Mouse (Mus musculus): ENCODE results near the gene Shisa9. TPM values are rescaled to one million over a fixed set of nuclear protein-coding genes. Genes with fewer than 3 reads are reported as not detected.

The Shisa9 gene
- polyA plus RNA-seq, 1 experiment = 36.4 TPM

GRCm38 (mm10) chr16:12034868-12035267 is 51.0 kb downstream of the Shisa9 start:
- no peaks in the 10 kb centered on the region for H3K4me1 ChIP-seq (ENCODE audit: control insufficient read depth, insufficient read depth, low read length)
- no peak overlapping the region for H3K4me3 ChIP-seq (ENCODE audit: insufficient read depth, low read length)
- no peak overlapping the region for H3K27ac ChIP-seq (ENCODE audit: insufficient read depth, low read length)
- no peak for TF ChIP-seq CTCF (IDR thresholded peaks at IDR 0.05; ENCODE audit: extremely low read depth, insufficient read depth, low read length)
- no peak for TF ChIP-seq POLR2A (IDR thresholded peaks at IDR 0.05; ENCODE audit: extremely low read depth, insufficient read depth, low read length)

- H3K27ac ChIP-seq (ENCODE audit: insufficient read depth, low read length) = no peak overlapping the region
- H3K4me1 ChIP-seq (ENCODE audit: control insufficient read depth, insufficient read depth, low read length) = no peaks in the 10 kb centered on the region
- TF ChIP-seq CTCF (IDR thresholded peaks at IDR 0.05; ENCODE audit: extremely low read depth, insufficient read depth, low read length) = no peak
- TF ChIP-seq POLR2A (IDR thresholded peaks at IDR 0.05; ENCODE audit: extremely low read depth, insufficient read depth, low read length) = no peak
- no peak overlapping the region for H3K4me3 ChIP-seq (ENCODE audit: insufficient read depth, low read length)
Measured at GRCm38 (mm10) chr16:12035626-12036025, 51.7 kb downstream of the Shisa9 start.

GRCm38 (mm10) chr16:12040935-12041334 is 57.0 kb downstream of the Shisa9 start:
- no peak overlapping the region for H3K4me3 ChIP-seq (ENCODE audit: insufficient read depth, low read length)
- H3K4me1 ChIP-seq (ENCODE audit: control insufficient read depth, insufficient read depth, low read length) = peaks cover 2% of the 10 kb centered on the region; the same call in 1 of the 2 replicates
- TF ChIP-seq CTCF (IDR thresholded peaks at IDR 0.05; ENCODE audit: extremely low read depth, insufficient read depth, low read length) = no peak
- no peak for TF ChIP-seq POLR2A (IDR thresholded peaks at IDR 0.05; ENCODE audit: extremely low read depth, insufficient read depth, low read length)
- no peak overlapping the region for H3K27ac ChIP-seq (ENCODE audit: insufficient read depth, low read length)

GRCm38 (mm10) chr16:12052051-12052450 is 68.1 kb downstream of the Shisa9 start:
- no peak overlapping the region for H3K27ac ChIP-seq (ENCODE audit: insufficient read depth, low read length)
- no peaks in the 10 kb centered on the region; the same call in 1 of the 2 replicates for H3K4me1 ChIP-seq (ENCODE audit: control insufficient read depth, insufficient read depth, low read length)
- H3K4me3 ChIP-seq (ENCODE audit: insufficient read depth, low read length) = no peak overlapping the region
- TF ChIP-seq POLR2A (IDR thresholded peaks at IDR 0.05; ENCODE audit: extremely low read depth, insufficient read depth, low read length) (no peak), CTCF (IDR thresholded peaks at IDR 0.05; ENCODE audit: extremely low read depth, insufficient read depth, low read length) (no peak)

- TF ChIP-seq CTCF (IDR thresholded peaks at IDR 0.05; ENCODE audit: extremely low read depth, insufficient read depth, low read length) (no peak), POLR2A (IDR thresholded peaks at IDR 0.05; ENCODE audit: extremely low read depth, insufficient read depth, low read length) (no peak)
- 0 out of 2 replicates have a peak, but pooled peaks cover 4% of the 10 kb centered on the region for H3K4me1 ChIP-seq (ENCODE audit: control insufficient read depth, insufficient read depth, low read length)
- H3K27ac ChIP-seq (ENCODE audit: insufficient read depth, low read length) = no peak overlapping the region
- H3K4me3 ChIP-seq (ENCODE audit: insufficient read depth, low read length) = no peak overlapping the region
Measured at GRCm38 (mm10) chr16:12072573-12072972, 88.7 kb downstream of the Shisa9 start.

- H3K27ac ChIP-seq (ENCODE audit: insufficient read depth, low read length) = no peak overlapping the region
- no peak for TF ChIP-seq POLR2A (IDR thresholded peaks at IDR 0.05; ENCODE audit: extremely low read depth, insufficient read depth, low read length)
- TF ChIP-seq CTCF (IDR thresholded peaks at IDR 0.05; ENCODE audit: extremely low read depth, insufficient read depth, low read length) = no peak
Measured at GRCm38 (mm10) chr16:12076270-12076669, 92.4 kb downstream of the Shisa9 start.

GRCm38 (mm10) chr16:12076700-12077099 is 92.8 kb downstream of the Shisa9 start:
- no peak overlapping the region for H3K27ac ChIP-seq (ENCODE audit: insufficient read depth, low read length)

More at GRCm38 (mm10) chr16:12076270-12076669, 92.4 kb downstream of the Shisa9 start:
- H3K4me3 ChIP-seq (ENCODE audit: insufficient read depth, low read length) = no peak overlapping the region
- H3K4me1 ChIP-seq (ENCODE audit: control insufficient read depth, insufficient read depth, low read length) = 0 out of 2 replicates have a peak, but pooled peaks cover 4% of the 10 kb centered on the region

GRCm38 (mm10) chr16:12083082-12083481 is 99.2 kb downstream of the Shisa9 start:
- H3K4me3 ChIP-seq (ENCODE audit: insufficient read depth, low read length) = no peak overlapping the region
- H3K4me1 ChIP-seq (ENCODE audit: control insufficient read depth, insufficient read depth, low read length) = no peaks in the 10 kb centered on the region
- no peak overlapping the region for H3K27ac ChIP-seq (ENCODE audit: insufficient read depth, low read length)
- no peak for TF ChIP-seq CTCF (IDR thresholded peaks at IDR 0.05; ENCODE audit: extremely low read depth, insufficient read depth, low read length)
- TF ChIP-seq POLR2A (IDR thresholded peaks at IDR 0.05; ENCODE audit: extremely low read depth, insufficient read depth, low read length) = no peak

More at GRCm38 (mm10) chr16:12076700-12077099, 92.8 kb downstream of the Shisa9 start:
- H3K4me1 ChIP-seq (ENCODE audit: control insufficient read depth, insufficient read depth, low read length) = 0 out of 2 replicates have a peak, but pooled peaks cover 4% of the 10 kb centered on the region
- no peak overlapping the region for H3K4me3 ChIP-seq (ENCODE audit: insufficient read depth, low read length)
- no peak for TF ChIP-seq POLR2A (IDR thresholded peaks at IDR 0.05; ENCODE audit: extremely low read depth, insufficient read depth, low read length)
- no peak for TF ChIP-seq CTCF (IDR thresholded peaks at IDR 0.05; ENCODE audit: extremely low read depth, insufficient read depth, low read length)

GRCm38 (mm10) chr16:12090604-12091235 is 106.8 kb downstream of the Shisa9 start:
- peaks cover 5% of the 10 kb centered on the region; the same call in 1 of the 2 replicates for H3K4me1 ChIP-seq (ENCODE audit: control insufficient read depth, insufficient read depth, low read length)
- TF ChIP-seq POLR2A (IDR thresholded peaks at IDR 0.05; ENCODE audit: extremely low read depth, insufficient read depth, low read length) = no peak
- TF ChIP-seq CTCF (IDR thresholded peaks at IDR 0.05; ENCODE audit: extremely low read depth, insufficient read depth, low read length) = no peak

GRCm38 (mm10) chr16:12093253-12093652 is 109.3 kb downstream of the Shisa9 start:
- Histone ChIP-seq H3K27ac (ENCODE audit: insufficient read depth, low read length) (no peak overlapping the region), H3K4me1 (ENCODE audit: control insufficient read depth, insufficient read depth, low read length) (peaks cover 5% of the 10 kb centered on the region), H3K4me3 (ENCODE audit: insufficient read depth, low read length) (no peak overlapping the region)
- no peak for TF ChIP-seq POLR2A (IDR thresholded peaks at IDR 0.05; ENCODE audit: extremely low read depth, insufficient read depth, low read length)
- TF ChIP-seq CTCF (IDR thresholded peaks at IDR 0.05; ENCODE audit: extremely low read depth, insufficient read depth, low read length) = no peak

More at GRCm38 (mm10) chr16:12090604-12091235, 106.8 kb downstream of the Shisa9 start:
- Histone ChIP-seq H3K27ac (ENCODE audit: insufficient read depth, low read length) (no peak overlapping the region), H3K4me3 (ENCODE audit: insufficient read depth, low read length) (no peak overlapping the region)

Data from cortical plate, adult 2 months (tissue).